Mouse (Mus musculus) thymus, adult 2 months (tissue): ENCODE data around the gene Daam1. TPM values are rescaled to one million over a fixed set of nuclear protein-coding genes. Genes with fewer than 3 reads are reported as not detected.

Experiments used
- DNase-seq: peaks from one replicate; pipeline ENCODE4 v3.0.0; 2021
- H3K27ac ChIP-seq: fragments of 200-500 bp; 2 replicates; pipeline ENCODE4 v1.5.1; 2012; ENCODE audit warnings: low read length, control low read depth; ENCODE audit not compliant: control insufficient read depth, insufficient read depth
- H3K27me3 ChIP-seq: fragments of 200-500 bp; 2 replicates; pipeline ENCODE4 v1.6.1; 2012; ENCODE audit warnings: mild to moderate bottlenecking, low read length, moderate library complexity, mixed read lengths; ENCODE audit not compliant: control insufficient read depth, insufficient read depth
- H3K36me3 ChIP-seq: fragments of 200-500 bp; 2 replicates; pipeline ENCODE4 v1.6.1; 2012; ENCODE audit warnings: mild to moderate bottlenecking, low read length, moderate library complexity; ENCODE audit not compliant: control insufficient read depth, insufficient read depth
- H3K4me1 ChIP-seq: fragments of 200-500 bp; replicated peaks from 2 replicates; pipeline ENCODE4 v1.6.1; 2012; ENCODE audit warnings: low read length; ENCODE audit not compliant: control insufficient read depth, insufficient read depth
- H3K4me3 ChIP-seq: fragments of 200-500 bp; 2 replicates; pipeline ENCODE4 v1.5.1; 2012; ENCODE audit warnings: mild to moderate bottlenecking, low read length, control low read depth, moderate library complexity; ENCODE audit not compliant: control insufficient read depth, insufficient read depth
- CTCF ChIP-seq: fragments of 200-500 bp; IDR thresholded peaks from 2 replicates; pipeline ENCODE4 v1.5.1; 2012; ENCODE audit warnings: mild to moderate bottlenecking, control low read depth, low read length, moderate library complexity, borderline replicate concordance; ENCODE audit not compliant: control insufficient read depth, poor library complexity, insufficient read depth; ENCODE audit errors: extremely low read depth
- POLR2A ChIP-seq: fragments of 200-500 bp; IDR thresholded peaks from 2 replicates; pipeline ENCODE4 v1.6.1; 2012; ENCODE audit warnings: mild to moderate bottlenecking, low read length, control low read depth, moderate library complexity; ENCODE audit not compliant: control insufficient read depth, poor library complexity, insufficient read depth; ENCODE audit errors: extremely low read depth
- WGBS: fragments of 180-500 bp; shearing (Covaris S2); methylation state at CpG from one replicate; pipeline ENCODE4 v1.1.7; 2018; 5-methylcytosine and 5-hydroxymethylcytosine counted together
- polyA plus RNA-seq: library from polyadenylated mRNA; depleted of rRNA; stranded (reverse); fragments of >200 nt; gene quantifications from 2 replicates; pipeline ENCODE4 v1.2.3, GENCODE M21; 2012

Daam1 gene
- polyA plus RNA-seq, 1 experiment, result 3.4 TPM

- WGBS, result 96% methylated on average over 1 of the region's 1 CpGs
- H3K4me3 ChIP-seq, result no peak overlapping the region
- TF ChIP-seq CTCF (no peak), POLR2A (no peak)
- H3K4me1 ChIP-seq, result no peaks in the 10 kb centered on the region
- no peaks in the 10 kb centered on the region for H3K27me3 ChIP-seq
- no peak for DNase-seq
- H3K27ac ChIP-seq, result no peak overlapping the region
- no peaks in the 10 kb centered on the region for H3K36me3 ChIP-seq
Measured at GRCm38 (mm10) chr12:71890282-71890681, 59.4 kb downstream of the Daam1 start.

GRCm38 (mm10) chr12:71891729-71892355 is 61.0 kb downstream of the Daam1 start:
- no peak for TF ChIP-seq CTCF
- no peak for TF ChIP-seq POLR2A
- no peaks in the 10 kb centered on the region for H3K4me1 ChIP-seq
- no peaks in the 10 kb centered on the region for H3K36me3 ChIP-seq
- no peak for DNase-seq
- 91% methylated on average over 7 of the region's 7 CpGs for WGBS
- no peak overlapping the region for H3K27ac ChIP-seq
- no peak overlapping the region for H3K4me3 ChIP-seq
- H3K27me3 ChIP-seq, result no peaks in the 10 kb centered on the region

GRCm38 (mm10) chr12:71892996-71893605 is 62.2 kb downstream of the Daam1 start:
- no peak overlapping the region for H3K27ac ChIP-seq
- no peak overlapping the region for H3K4me3 ChIP-seq
- no peak for DNase-seq
- H3K36me3 ChIP-seq, result no peaks in the 10 kb centered on the region
- TF ChIP-seq CTCF, result no peak
- no peak for TF ChIP-seq POLR2A
- 55% methylated on average over 9 of the region's 9 CpGs for WGBS
- H3K4me1 ChIP-seq, result no peaks in the 10 kb centered on the region
- H3K27me3 ChIP-seq, result no peaks in the 10 kb centered on the region

- no peak overlapping the region for H3K4me3 ChIP-seq
- no peaks in the 10 kb centered on the region for H3K36me3 ChIP-seq
- 98% methylated on average over 5 of the region's 5 CpGs for WGBS
- H3K4me1 ChIP-seq, result no peaks in the 10 kb centered on the region
- H3K27ac ChIP-seq, result no peak overlapping the region
- DNase-seq, result no peak
- no peaks in the 10 kb centered on the region for H3K27me3 ChIP-seq
- TF ChIP-seq POLR2A (no peak), CTCF (no peak)
Measured at GRCm38 (mm10) chr12:71898231-71898630, 67.4 kb downstream of the Daam1 start.

GRCm38 (mm10) chr12:71898666-71899520 is 68.0 kb downstream of the Daam1 start:
- H3K36me3 ChIP-seq, result no peaks in the 10 kb centered on the region
- no peak overlapping the region for H3K27ac ChIP-seq
- 96% methylated on average over 7 of the region's 7 CpGs for WGBS
- DNase-seq, result no peak
- no peaks in the 10 kb centered on the region for H3K4me1 ChIP-seq
- no peak for TF ChIP-seq CTCF
- TF ChIP-seq POLR2A, result no peak
- H3K27me3 ChIP-seq, result no peaks in the 10 kb centered on the region
- no peak overlapping the region for H3K4me3 ChIP-seq

- Histone ChIP-seq H3K4me1 (no peaks in the 10 kb centered on the region), H3K27me3 (no peaks in the 10 kb centered on the region), H3K4me3 (no peak overlapping the region), H3K27ac (no peak overlapping the region), H3K36me3 (no peaks in the 10 kb centered on the region)
- 96% methylated on average over 4 of the region's 4 CpGs for WGBS
- no peak for DNase-seq
- TF ChIP-seq CTCF, result no peak
Measured at GRCm38 (mm10) chr12:71899566-71899965, 68.7 kb downstream of the Daam1 start.
